Mouse (Mus musculus): ENCODE results near the gene Fhit. TPM values are rescaled to one million over a fixed set of nuclear protein-coding genes. Genes with fewer than 3 reads are reported as not detected.
A peak's percentile ranks its signal among the peaks of the same experiment; 100 is the strongest.

Fhit gene
- polyA plus RNA-seq, 1 experiment from 2014 or later = 4.5 TPM

DNA sequence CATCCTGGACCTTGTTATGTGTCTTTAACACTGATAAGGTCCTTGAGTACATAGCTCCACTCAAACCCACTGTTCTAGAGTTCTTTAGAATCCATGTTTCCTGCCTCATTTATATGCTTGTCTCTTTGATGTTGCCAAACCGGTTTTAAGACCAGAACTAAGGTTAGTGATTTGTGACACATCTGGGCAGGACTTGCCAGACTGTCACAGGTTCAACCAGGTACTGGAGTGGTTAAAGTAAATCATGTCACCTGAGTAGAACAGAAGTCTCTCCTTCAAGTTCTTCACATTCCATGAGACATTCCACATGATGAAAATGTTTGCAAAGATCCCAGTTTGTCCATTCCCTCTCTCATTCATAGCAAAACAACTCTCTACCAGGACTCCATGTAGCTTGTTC lies 1376.0 kb downstream of the Fhit start:
- Histone ChIP-seq H3K4me2 (ENCODE audit: low read depth) (no peak overlapping the region), H3K27ac (ENCODE audit: low read depth, low read length) (no peak overlapping the region), H3K9ac (ENCODE audit: low read length) (no peak overlapping the region), H3K4me1 (ENCODE audit: control insufficient read depth, insufficient read depth, low read length) (no peaks in the 10 kb centered on the region), H3K9me3 (ENCODE audit: control insufficient read depth, low read length) (no peaks in the 10 kb centered on the region), H3K36me3 (ENCODE audit: control insufficient read depth, insufficient read depth, low read length) (no peaks in the 10 kb centered on the region), H3K27me3 (ENCODE audit: control insufficient read depth, insufficient read depth, low read length) (no peaks in the 10 kb centered on the region), H3K4me3 (ENCODE audit: low read depth, low read length) (no peak overlapping the region)
- no peak for DNase-seq (ENCODE audit: low spot score)
- WGBS = 46% methylated on average over 1 of the region's 1 CpGs
- no peak for ATAC-seq (ENCODE audit: insufficient read depth, low FRiP score, low TSS enrichment)

DNA sequence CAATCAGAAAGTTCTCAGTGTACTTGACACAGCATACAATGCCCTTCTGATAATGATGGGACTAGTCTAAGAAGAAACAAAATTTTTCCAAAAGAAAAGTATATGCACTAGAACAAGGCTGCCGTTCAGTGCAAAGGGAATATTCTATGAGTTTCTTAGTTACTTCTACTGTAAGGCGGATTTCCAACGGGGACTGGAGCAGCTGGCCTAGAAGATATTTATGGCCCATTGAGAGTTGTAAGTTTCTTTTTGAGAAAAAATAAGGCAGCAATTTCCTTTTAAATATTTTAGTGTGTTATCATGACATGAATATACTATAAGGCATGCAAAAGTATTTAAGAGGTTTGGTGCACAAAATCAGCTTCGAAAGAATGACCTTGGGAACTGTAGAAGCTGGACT lies 1410.5 kb downstream of the Fhit start:
- 88% methylated on average over 4 of the region's 4 CpGs for WGBS
- Histone ChIP-seq H3K4me1 (ENCODE audit: control insufficient read depth, insufficient read depth, low read length) (no peaks in the 10 kb centered on the region), H3K27ac (ENCODE audit: low read depth, low read length) (no peak overlapping the region), H3K9ac (ENCODE audit: low read length) (no peak overlapping the region), H3K4me3 (ENCODE audit: low read depth, low read length) (no peak overlapping the region), H3K36me3 (ENCODE audit: control insufficient read depth, insufficient read depth, low read length) (no peaks in the 10 kb centered on the region), H3K9me3 (ENCODE audit: control insufficient read depth, low read length) (no peaks in the 10 kb centered on the region), H3K4me2 (ENCODE audit: low read depth) (no peak overlapping the region), H3K27me3 (ENCODE audit: control insufficient read depth, insufficient read depth, low read length) (no peaks in the 10 kb centered on the region)
- no peak for DNase-seq (ENCODE audit: low spot score)
- no peak for ATAC-seq (ENCODE audit: insufficient read depth, low FRiP score, low TSS enrichment)

DNA sequence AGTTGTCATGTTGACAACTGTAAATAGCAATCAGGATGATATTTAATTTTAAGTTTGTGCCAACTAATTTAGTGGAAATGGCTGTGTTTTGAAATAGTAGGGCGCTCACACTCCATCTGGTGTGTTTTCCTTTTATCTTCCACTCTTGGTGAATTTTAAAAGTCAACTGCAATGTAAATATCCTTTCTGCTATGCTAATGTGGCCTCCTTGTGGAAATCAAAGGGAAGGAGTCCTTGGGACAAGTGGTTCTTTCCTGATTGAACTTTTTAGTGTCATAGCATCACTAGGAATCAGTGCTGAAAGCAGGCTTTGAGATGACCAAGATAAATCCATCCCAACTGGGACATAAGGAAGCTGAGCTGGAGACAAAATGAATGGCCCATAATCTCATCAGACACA lies 1413.1 kb downstream of the Fhit start:
- Histone ChIP-seq H3K27me3 (ENCODE audit: control insufficient read depth, insufficient read depth, low read length) (no peaks in the 10 kb centered on the region), H3K4me2 (ENCODE audit: low read depth) (no peak overlapping the region), H3K4me1 (ENCODE audit: control insufficient read depth, insufficient read depth, low read length) (no peaks in the 10 kb centered on the region), H3K36me3 (ENCODE audit: control insufficient read depth, insufficient read depth, low read length) (no peaks in the 10 kb centered on the region), H3K4me3 (ENCODE audit: low read depth, low read length) (no peak overlapping the region), H3K9me3 (ENCODE audit: control insufficient read depth, low read length) (no peaks in the 10 kb centered on the region), H3K27ac (ENCODE audit: low read depth, low read length) (no peak overlapping the region), H3K9ac (ENCODE audit: low read length) (no peak overlapping the region)
- WGBS = 92% methylated on average over 1 of the region's 1 CpGs
- ATAC-seq (ENCODE audit: insufficient read depth, low FRiP score, low TSS enrichment) (no peak), DNase-seq (ENCODE audit: low spot score) (no peak)

DNA sequence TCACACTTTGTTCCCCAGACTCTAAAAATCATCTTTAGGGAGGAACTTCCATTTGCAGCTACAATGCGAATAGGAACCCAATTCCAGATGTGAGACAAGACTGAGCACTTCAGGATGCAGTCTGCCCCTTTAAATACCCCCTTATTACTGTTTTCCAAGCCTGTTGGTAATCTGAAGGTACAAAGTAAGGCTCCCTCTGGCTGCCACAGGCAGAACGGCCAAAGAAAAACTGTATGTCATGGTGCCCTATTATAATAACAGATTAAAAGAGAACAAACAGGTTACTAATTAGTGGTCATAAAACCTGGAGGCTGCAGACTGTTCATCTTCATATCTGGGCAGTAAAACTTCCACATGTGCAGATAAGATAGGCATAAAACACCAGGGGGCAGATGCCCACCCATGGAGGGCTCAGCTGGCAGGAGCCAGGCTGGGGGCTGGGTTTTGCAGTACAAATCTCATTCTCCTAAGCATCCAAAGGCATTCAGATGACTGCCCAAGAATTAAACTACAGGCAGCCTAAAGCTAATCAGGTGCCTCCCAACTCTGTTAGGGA lies 1439.8 kb downstream of the Fhit start:
- WGBS = 43% methylated on average over 2 of the region's 2 CpGs
- Histone ChIP-seq H3K27ac (ENCODE audit: low read depth, low read length) (no peak overlapping the region), H3K4me3 (ENCODE audit: low read depth, low read length) (no peak overlapping the region), H3K4me1 (ENCODE audit: control insufficient read depth, insufficient read depth, low read length) (no peaks in the 10 kb centered on the region), H3K9me3 (ENCODE audit: control insufficient read depth, low read length) (no peaks in the 10 kb centered on the region), H3K9ac (ENCODE audit: low read length) (no peak overlapping the region), H3K4me2 (ENCODE audit: low read depth) (no peak overlapping the region), H3K27me3 (ENCODE audit: control insufficient read depth, insufficient read depth, low read length) (no peaks in the 10 kb centered on the region), H3K36me3 (ENCODE audit: control insufficient read depth, insufficient read depth, low read length) (no peaks in the 10 kb centered on the region)
- DNase-seq (ENCODE audit: low spot score) (peak; percentile 12), ATAC-seq (ENCODE audit: insufficient read depth, low FRiP score, low TSS enrichment) (peak; percentile 48; the same call in 1 of the 2 replicates)

DNA sequence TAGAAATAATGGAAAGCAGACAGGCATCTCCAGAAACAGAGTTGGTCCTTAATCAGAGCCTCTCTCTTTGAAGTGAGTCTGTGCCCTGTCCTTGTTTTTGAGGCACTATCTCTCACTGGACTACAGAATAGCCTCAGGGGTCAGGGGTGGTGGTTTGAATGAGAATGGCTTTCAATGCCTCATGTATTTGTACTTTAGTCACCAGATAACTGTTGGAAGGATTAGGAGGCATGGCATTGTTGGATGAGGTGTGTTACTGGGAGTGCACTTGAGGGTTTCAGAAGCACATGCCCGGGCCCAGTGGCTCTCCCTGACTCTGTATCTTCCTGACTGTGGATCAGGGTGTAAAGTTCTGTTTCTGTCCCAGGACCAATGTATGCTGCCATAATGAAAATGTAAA lies 1463.2 kb downstream of the Fhit start:
- no peak for ATAC-seq (ENCODE audit: insufficient read depth, low FRiP score, low TSS enrichment)

DNA sequence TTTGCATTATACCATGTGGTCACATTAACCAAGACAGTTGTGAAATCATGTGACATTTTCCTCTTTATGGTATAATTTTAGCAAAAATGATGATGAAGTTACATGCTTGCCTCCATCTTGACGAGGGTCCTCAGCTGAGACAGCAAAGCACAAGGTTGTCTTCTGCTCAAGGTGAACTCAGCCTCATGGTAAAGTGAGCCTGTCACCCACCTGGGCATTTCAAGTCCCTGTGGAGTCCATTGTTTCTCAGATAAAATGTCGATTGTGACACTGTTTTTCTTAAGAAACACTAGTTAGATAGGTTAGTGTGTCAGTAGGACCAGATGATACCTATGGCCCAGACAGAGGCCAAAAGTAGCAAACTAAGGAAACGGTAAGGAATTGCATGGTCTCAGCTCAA lies 1464.7 kb downstream of the Fhit start:
- H3K4me2 ChIP-seq (ENCODE audit: low read depth) = no peak overlapping the region
- H3K4me3 ChIP-seq (ENCODE audit: low read depth, low read length) = no peak overlapping the region
- H3K36me3 ChIP-seq (ENCODE audit: control insufficient read depth, insufficient read depth, low read length) = no peaks in the 10 kb centered on the region
- no peaks in the 10 kb centered on the region for H3K9me3 ChIP-seq (ENCODE audit: control insufficient read depth, low read length)
- no peaks in the 10 kb centered on the region for H3K27me3 ChIP-seq (ENCODE audit: control insufficient read depth, insufficient read depth, low read length)
- no peak for ATAC-seq (ENCODE audit: insufficient read depth, low FRiP score, low TSS enrichment)
- WGBS = 88% methylated on average over 3 of the region's 3 CpGs
- H3K9ac ChIP-seq (ENCODE audit: low read length) = no peak overlapping the region
- H3K4me1 ChIP-seq (ENCODE audit: control insufficient read depth, insufficient read depth, low read length) = no peaks in the 10 kb centered on the region
- DNase-seq (ENCODE audit: low spot score) = no peak
- no peak overlapping the region for H3K27ac ChIP-seq (ENCODE audit: low read depth, low read length)

More for the DNA sequence above, 1463.2 kb downstream of the Fhit start:
- no peak overlapping the region for H3K4me3 ChIP-seq (ENCODE audit: low read depth, low read length)
- H3K4me1 ChIP-seq (ENCODE audit: control insufficient read depth, insufficient read depth, low read length) = no peaks in the 10 kb centered on the region
- H3K9me3 ChIP-seq (ENCODE audit: control insufficient read depth, low read length) = no peaks in the 10 kb centered on the region
- no peak overlapping the region for H3K9ac ChIP-seq (ENCODE audit: low read length)
- H3K27me3 ChIP-seq (ENCODE audit: control insufficient read depth, insufficient read depth, low read length) = no peaks in the 10 kb centered on the region
- H3K36me3 ChIP-seq (ENCODE audit: control insufficient read depth, insufficient read depth, low read length) = no peaks in the 10 kb centered on the region
- DNase-seq (ENCODE audit: low spot score) = no peak
- no peak overlapping the region for H3K27ac ChIP-seq (ENCODE audit: low read depth, low read length)
- no peak overlapping the region for H3K4me2 ChIP-seq (ENCODE audit: low read depth)
- WGBS = 91% methylated on average over 1 of the region's 1 CpGs

DNA sequence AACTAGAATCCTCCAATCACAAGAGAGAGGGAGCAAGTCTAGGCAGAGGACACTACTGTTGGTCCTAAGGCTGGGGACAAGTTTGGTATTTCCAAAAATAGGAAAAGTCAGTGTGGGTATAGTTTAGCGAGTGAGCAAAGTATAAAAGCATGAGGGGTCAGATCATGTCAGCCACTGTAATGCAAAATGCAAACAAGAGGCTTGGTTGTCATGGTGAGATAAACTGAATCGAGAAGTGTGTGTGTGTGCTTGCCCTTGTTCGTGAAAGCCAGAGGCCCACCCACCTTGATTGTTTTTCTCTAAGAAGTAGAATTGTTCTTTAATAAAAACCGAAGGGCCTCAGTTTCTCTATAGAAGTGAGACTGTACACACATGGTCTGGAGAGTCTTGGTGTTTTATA lies 1465.8 kb downstream of the Fhit start:
- H3K9ac ChIP-seq (ENCODE audit: low read length) = no peak overlapping the region
- H3K27me3 ChIP-seq (ENCODE audit: control insufficient read depth, insufficient read depth, low read length) = no peaks in the 10 kb centered on the region
- no peaks in the 10 kb centered on the region for H3K9me3 ChIP-seq (ENCODE audit: control insufficient read depth, low read length)
- no peak; the same call in 1 of the 2 replicates for ATAC-seq (ENCODE audit: insufficient read depth, low FRiP score, low TSS enrichment)
- H3K4me2 ChIP-seq (ENCODE audit: low read depth) = no peak overlapping the region
- H3K36me3 ChIP-seq (ENCODE audit: control insufficient read depth, insufficient read depth, low read length) = no peaks in the 10 kb centered on the region
- no peak overlapping the region for H3K27ac ChIP-seq (ENCODE audit: low read depth, low read length)
- WGBS = 54% methylated on average over 4 of the region's 4 CpGs
- no peaks in the 10 kb centered on the region for H3K4me1 ChIP-seq (ENCODE audit: control insufficient read depth, insufficient read depth, low read length)
- no peak overlapping the region for H3K4me3 ChIP-seq (ENCODE audit: low read depth, low read length)
- no peak for DNase-seq (ENCODE audit: low spot score)

DNA sequence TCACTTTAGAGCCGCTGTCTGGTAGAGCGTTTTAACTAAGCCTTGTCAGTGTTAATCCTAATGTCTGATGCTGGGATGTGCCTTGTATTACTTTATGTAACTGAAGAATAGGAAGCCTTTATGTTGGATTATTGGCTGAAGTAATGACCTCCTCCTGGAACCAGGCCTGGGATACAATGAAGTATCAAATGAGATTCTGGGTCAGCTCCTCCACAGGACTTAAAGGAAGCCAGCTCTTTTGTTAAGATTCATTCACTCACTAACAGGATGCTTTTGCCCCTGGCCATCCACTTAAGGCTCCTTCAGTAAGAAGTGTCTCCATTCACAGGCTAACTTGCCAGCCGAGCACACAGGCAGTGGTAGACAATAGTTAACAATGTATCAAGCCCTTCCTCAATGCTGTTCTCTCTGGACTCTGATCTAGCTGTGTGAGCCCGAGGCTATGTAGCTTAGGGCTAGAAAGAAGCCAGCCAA lies 1466.6 kb downstream of the Fhit start:
- Histone ChIP-seq H3K9ac (ENCODE audit: low read length) (no peak overlapping the region), H3K27ac (ENCODE audit: low read depth, low read length) (no peak overlapping the region), H3K36me3 (ENCODE audit: control insufficient read depth, insufficient read depth, low read length) (no peaks in the 10 kb centered on the region), H3K9me3 (ENCODE audit: control insufficient read depth, low read length) (no peaks in the 10 kb centered on the region), H3K27me3 (ENCODE audit: control insufficient read depth, insufficient read depth, low read length) (no peaks in the 10 kb centered on the region), H3K4me1 (ENCODE audit: control insufficient read depth, insufficient read depth, low read length) (no peaks in the 10 kb centered on the region), H3K4me2 (ENCODE audit: low read depth) (no peak overlapping the region), H3K4me3 (ENCODE audit: low read depth, low read length) (no peak overlapping the region)
- DNase-seq (ENCODE audit: low spot score) (peak; percentile 15), ATAC-seq (ENCODE audit: insufficient read depth, low FRiP score, low TSS enrichment) (peak; percentile 41; the same call in 1 of the 2 replicates)
- WGBS = 52% methylated on average over 4 of the region's 4 CpGs

DNA sequence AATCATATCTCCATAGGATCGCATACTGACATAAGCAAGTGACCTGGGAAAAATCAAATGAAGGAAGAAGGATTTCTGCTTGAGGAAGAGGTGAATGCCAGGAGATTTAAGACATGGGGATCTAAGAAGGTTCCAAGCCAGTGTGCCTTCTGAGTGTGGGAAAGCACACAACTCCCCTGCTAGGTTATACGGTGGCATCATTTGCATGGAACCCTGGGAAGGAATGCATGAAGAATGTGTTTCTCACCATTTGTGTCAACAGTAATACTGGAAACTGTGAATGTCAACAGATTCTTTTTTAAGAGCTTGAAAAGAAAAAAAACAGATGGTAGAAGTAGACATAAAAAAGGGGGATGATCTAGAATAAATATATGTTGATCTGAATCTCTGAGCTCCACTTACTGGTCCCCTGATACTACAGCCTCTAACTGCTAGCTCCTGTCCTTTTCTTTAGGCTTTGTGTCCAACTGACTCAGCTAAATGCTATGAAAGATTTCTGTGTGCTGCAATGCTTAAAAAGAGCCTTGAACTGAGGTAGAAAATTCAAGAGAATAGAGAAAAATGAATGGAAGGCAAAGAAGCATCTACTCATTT lies 1473.1 kb downstream of the Fhit start:
- Histone ChIP-seq H3K4me1 (ENCODE audit: control insufficient read depth, insufficient read depth, low read length) (no peaks in the 10 kb centered on the region), H3K4me3 (ENCODE audit: low read depth, low read length) (no peak overlapping the region), H3K27me3 (ENCODE audit: control insufficient read depth, insufficient read depth, low read length) (no peaks in the 10 kb centered on the region), H3K36me3 (ENCODE audit: control insufficient read depth, insufficient read depth, low read length) (no peaks in the 10 kb centered on the region), H3K4me2 (ENCODE audit: low read depth) (no peak overlapping the region), H3K27ac (ENCODE audit: low read depth, low read length) (no peak overlapping the region), H3K9ac (ENCODE audit: low read length) (no peak overlapping the region), H3K9me3 (ENCODE audit: control insufficient read depth, low read length) (no peaks in the 10 kb centered on the region)
- 82% methylated on average over 2 of the region's 2 CpGs for WGBS
- DNase-seq (ENCODE audit: low spot score) (no peak), ATAC-seq (ENCODE audit: insufficient read depth, low FRiP score, low TSS enrichment) (no peak)
